Mouse (Mus musculus) CH12.LX (cell line): ENCODE results near the gene Mal.

Experiments
- SMC3 ChIP-seq: IDR thresholded peaks from 2 replicates; pipeline ENCODE4 v1.6.1; 2011; ENCODE audit warnings: low read depth, low read length, improper control_type of control experiment
- TCF12 ChIP-seq: IDR thresholded peaks from 2 replicates; pipeline ENCODE4 v1.6.1; 2014; ENCODE audit warnings: low read depth, mild to moderate bottlenecking, inconsistent platforms, low read length, improper control_type of control experiment
- ZC3H11A ChIP-seq: IDR thresholded peaks from 2 replicates; pipeline ENCODE4 v1.6.1; 2012; ENCODE audit warnings: low read depth, mild to moderate bottlenecking, inconsistent platforms, low read length, improper control_type of control experiment

DNA sequence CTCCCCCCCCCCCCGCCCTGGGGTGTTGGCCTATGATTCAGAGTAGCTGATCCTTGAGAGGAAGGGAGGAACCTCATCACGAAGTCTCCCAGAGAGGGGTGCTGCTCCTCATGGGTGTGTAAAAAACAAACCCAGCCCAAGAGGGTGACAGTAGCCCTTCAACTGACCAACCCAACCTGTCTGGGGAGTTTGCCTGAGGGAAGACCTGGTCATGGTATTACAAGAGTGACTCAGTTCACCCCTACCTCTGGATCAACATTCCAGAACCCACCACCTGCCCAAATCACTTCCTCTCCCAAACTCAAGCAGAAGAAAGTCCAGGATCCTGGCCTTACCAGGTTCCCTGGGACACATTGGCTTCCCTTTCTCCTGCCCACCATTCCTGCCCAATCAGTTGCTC, 6.2 kb upstream of the Mal start:
- TF ChIP-seq SMC3 (no peak), ZC3H11A (no peak), TCF12 (no peak)
